Mouse (Mus musculus) spleen, adult 10 weeks (tissue): ENCODE results near the gene Scd4. TPM values are rescaled to one million over a fixed set of nuclear protein-coding genes. Genes with fewer than 3 reads are reported as not detected.

Experiments
- polyA plus RNA-seq: library from polyadenylated mRNA; stranded (reverse); fragments of 350-450 nt; fragmentation: Illumina TruSeq; extraction: RNeasy Lipid Tissue Mini Kit (QIAGEN cat#74804); gene quantifications from one replicate; pipeline ENCODE4 v1.2.3, GENCODE M21; 2015; ENCODE audit warnings: low replicate concordance; ENCODE audit not compliant: insufficient read depth

Gene Scd4
- 1.0 TPM for polyA plus RNA-seq

GRCm38 (mm10) chr19:44332833-44333623 lies at the start of gene Scd4:
Scd4 (plus strand) TSS chr19:44333092.

GRCm38 (mm10) chr19:44292941-44293768 lies 39.7 kb upstream of the Scd4 start, which contains the start of gene Scd2:
Scd2 (plus strand) TSS chr19:44293674.

Other genes with a start within 250 kb of the Scd4 start
- gene Chuk, start 225.6 kb upstream of the Scd4 start, polyA plus RNA-seq, result 173 TPM
- gene Cwf19l1, start 197.2 kb upstream of the Scd4 start, polyA plus RNA-seq, result 39.6 TPM
- gene Bloc1s2, start 186.6 kb upstream of the Scd4 start, polyA plus RNA-seq, result 179 TPM
- gene Pkd2l1, start 140.7 kb upstream of the Scd4 start, polyA plus RNA-seq, result not detected
- not detected for gene Scd3, start 129.8 kb upstream of the Scd4 start, polyA plus RNA-seq
- gene Scd2, start 39.4 kb upstream of the Scd4 start, polyA plus RNA-seq, result 60.4 TPM
- 315 TPM for gene Scd1, start 74.8 kb downstream of the Scd4 start, polyA plus RNA-seq
- gene Wnt8b, start 160.4 kb downstream of the Scd4 start, polyA plus RNA-seq, result not detected
- 1.5 TPM for gene Sec31b, start 212.8 kb downstream of the Scd4 start, polyA plus RNA-seq
- gene Gm20538, start 219.7 kb downstream of the Scd4 start, polyA plus RNA-seq, result 7.2 TPM
- 136 TPM for gene Ndufb8, start 222.3 kb downstream of the Scd4 start, polyA plus RNA-seq
- gene Hif1an, start 229.8 kb downstream of the Scd4 start, polyA plus RNA-seq, result 30.9 TPM